Mouse (Mus musculus) ZHBTc4 (cell line): Measurements from ENCODE around the gene Carns1.
A peak's percentile ranks its signal among the peaks of the same experiment; 100 is the strongest.

Experiments used
- DNase-seq: peaks from one replicate; pipeline ENCODE4 v3.0.0-alpha.2; 2011; ENCODE audit warnings: low read depth, low spot score

Gene Carns1

GRCm38 (mm10) chr19:4150567-4151487, 24.5 kb downstream of the Carns1 start:
- peak; percentile 25 for DNase-seq

GRCm38 (mm10) chr19:4149764-4150461, 25.4 kb downstream of the Carns1 start:
- DNase-seq = no peak

GRCm38 (mm10) chr19:4149283-4149682, 26.0 kb downstream of the Carns1 start:
- no peak for DNase-seq

- DNase-seq = no peak
Measured at GRCm38 (mm10) chr19:4148819-4149218, 26.5 kb downstream of the Carns1 start.

GRCm38 (mm10) chr19:4148491-4148806, 26.8 kb downstream of the Carns1 start, which contains the start of gene Coro1b:
Gene Coro1b (plus strand): TSS chr19:4148619.
- peak; percentile 97 for DNase-seq

- DNase-seq = no peak
Measured at GRCm38 (mm10) chr19:4147782-4148490, 27.3 kb downstream of the Carns1 start.

GRCm38 (mm10) chr19:4147022-4147405, 28.3 kb downstream of the Carns1 start:
- no peak for DNase-seq

GRCm38 (mm10) chr19:4146366-4147021, 28.8 kb downstream of the Carns1 start:
- no peak for DNase-seq

GRCm38 (mm10) chr19:4145936-4146335, 29.3 kb downstream of the Carns1 start:
- DNase-seq = peak; percentile 62

- DNase-seq = no peak
Measured at GRCm38 (mm10) chr19:4144550-4145498, 30.5 kb downstream of the Carns1 start.

- DNase-seq = no peak
Measured at GRCm38 (mm10) chr19:4143759-4144268, 31.5 kb downstream of the Carns1 start, which contains the start of gene Cabp4. Gene Cabp4 (minus strand): TSS chr19:4144033.

GRCm38 (mm10) chr19:4142416-4143173, 32.7 kb downstream of the Carns1 start:
- DNase-seq = no peak

- DNase-seq = no peak
Measured at GRCm38 (mm10) chr19:4140147-4140546, 35.1 kb downstream of the Carns1 start.

- DNase-seq = no peak
Measured at GRCm38 (mm10) chr19:4139446-4139845, 35.8 kb downstream of the Carns1 start, which contains the start of gene Gpr152. Gene Gpr152 (plus strand): TSS chr19:4139787.

- DNase-seq = no peak
Measured at GRCm38 (mm10) chr19:4137913-4138312, 37.4 kb downstream of the Carns1 start.

- peak; percentile 62 for DNase-seq
Measured at GRCm38 (mm10) chr19:4136463-4136862, 38.8 kb downstream of the Carns1 start.

- DNase-seq = peak; percentile 61
Measured at GRCm38 (mm10) chr19:4135963-4136345, 39.3 kb downstream of the Carns1 start.

- peak; percentile 35 for DNase-seq
Measured at GRCm38 (mm10) chr19:4135229-4135962, 39.9 kb downstream of the Carns1 start.

GRCm38 (mm10) chr19:4134354-4134753, 40.9 kb downstream of the Carns1 start:
- no peak for DNase-seq
